Mouse (Mus musculus) retina, postnatal 1 day (tissue): ENCODE results near the gene Tmem59l.
"Not testable (repeated sequence)": the region's sequence is repeated elsewhere in the genome, so short reads cannot be mapped to it uniquely, and the experiment has no call there.

ENCODE experiments used
- DNase-seq: peaks from one replicate; pipeline ENCODE4 v3.0.0-alpha.2; 2012

Tmem59l gene

DNA sequence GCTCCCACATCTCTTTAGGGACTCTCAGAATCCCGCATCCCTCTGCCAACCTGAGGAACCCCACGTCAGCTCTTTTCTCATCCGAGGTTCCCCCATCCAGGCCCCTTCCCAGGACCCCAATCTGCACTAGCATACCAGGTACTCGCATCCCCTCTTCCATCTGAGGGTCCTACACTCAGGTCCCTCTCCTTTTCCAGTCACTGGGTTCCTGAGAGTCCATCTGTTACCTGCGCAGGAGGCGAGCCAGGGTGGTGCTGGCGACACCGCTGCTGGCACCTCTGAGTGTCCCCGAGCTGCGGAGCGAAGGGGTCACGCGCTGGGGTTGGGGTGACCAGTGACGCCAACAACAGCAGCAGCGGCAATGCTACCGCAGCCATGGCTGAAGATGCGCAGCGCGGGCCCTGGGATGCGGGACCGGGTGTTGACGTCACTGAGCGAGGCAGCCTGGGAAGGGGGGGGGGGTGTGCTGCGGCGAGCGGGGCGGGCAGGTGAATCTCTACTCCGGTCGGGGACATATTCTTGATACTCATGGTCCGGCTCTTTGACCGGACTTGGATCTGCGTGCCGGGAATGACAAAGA, at the start of gene Tmem59l:
Gene Tmem59l, minus strand, starts transcription at position 418 of the 580 bp plus-strand sequence.
- peak; percentile 54 for DNase-seq

DNA sequence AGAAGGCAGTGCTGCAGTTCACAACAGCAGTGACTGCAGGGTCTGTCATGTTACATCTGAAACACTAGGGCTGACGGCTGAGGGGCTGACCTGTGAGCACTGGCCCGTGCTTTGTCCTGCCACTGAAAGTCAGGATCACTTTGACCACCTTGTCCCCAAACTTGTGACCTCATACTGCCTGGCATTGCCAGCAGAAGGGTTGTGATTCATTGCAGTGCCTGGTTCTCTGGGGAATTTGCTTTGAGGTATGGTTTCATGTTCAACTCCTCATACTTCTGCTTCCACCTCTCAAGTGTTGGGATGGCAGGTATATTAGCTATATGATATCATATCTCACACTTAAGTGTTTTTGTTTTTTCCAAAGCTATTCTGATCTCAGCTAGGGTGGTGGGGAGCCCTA, 48.5 kb upstream of the Tmem59l start:
- DNase-seq, result no peak

DNA sequence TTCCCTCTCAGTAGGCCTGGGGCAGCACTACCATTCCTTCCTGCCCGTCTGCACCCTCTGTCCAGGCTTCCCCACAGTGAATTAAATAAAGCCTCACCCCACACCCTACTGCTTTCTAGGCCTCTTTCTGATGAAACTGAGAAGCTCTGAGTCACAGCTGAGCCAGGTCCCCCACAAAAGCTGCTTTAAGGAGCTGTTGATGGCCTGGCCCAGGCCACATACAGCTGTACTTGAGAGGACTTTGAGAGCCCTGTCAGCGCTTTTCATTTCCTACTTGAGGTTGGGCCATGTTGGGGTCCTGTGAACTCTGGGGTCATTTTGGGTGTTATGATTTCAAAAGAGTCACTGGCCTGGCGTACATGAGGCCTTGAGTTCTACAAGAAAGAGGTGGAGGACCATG, 48.1 kb upstream of the Tmem59l start:
- no peak for DNase-seq

DNA sequence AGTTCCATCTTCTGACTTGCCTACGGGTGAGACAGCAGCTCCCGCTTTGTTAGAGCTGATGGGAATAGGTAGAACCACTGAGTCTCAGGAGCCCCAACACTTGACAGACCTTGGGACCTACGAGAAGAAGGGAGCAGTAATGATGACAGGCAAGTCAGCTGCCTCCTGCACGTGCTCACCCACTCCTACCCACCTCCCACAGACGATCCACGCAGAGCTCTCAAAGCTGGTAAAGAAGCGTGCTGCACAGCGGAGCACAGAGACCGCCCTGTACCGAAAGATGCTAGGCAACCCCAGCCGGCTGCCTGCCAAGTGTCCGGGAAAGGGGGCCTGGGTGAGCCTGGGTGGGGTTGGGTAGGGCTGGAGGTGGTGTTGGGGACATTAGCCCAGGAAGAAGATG, 47.1 kb upstream of the Tmem59l start:
- no peak for DNase-seq

DNA sequence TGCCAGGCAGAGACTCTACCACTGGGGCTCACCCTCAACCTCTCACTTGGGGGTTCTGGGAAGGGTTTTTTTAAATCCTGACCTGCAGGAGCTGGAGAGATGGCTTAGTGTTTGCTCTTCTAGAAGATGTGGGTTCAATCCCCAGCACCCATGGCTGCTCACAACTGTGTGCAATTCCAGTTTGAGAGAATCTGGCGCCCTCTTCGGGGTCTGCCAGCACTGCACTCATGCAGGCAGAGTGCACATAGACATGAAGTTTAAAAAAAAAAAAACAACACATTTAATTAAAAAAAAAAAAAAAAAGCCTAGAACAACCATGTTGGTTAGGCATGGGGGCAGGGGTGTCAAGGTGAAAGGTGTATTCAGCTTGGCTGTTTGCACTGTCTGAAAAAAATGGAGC, 43.2 kb upstream of the Tmem59l start:
- no peak for DNase-seq

DNA sequence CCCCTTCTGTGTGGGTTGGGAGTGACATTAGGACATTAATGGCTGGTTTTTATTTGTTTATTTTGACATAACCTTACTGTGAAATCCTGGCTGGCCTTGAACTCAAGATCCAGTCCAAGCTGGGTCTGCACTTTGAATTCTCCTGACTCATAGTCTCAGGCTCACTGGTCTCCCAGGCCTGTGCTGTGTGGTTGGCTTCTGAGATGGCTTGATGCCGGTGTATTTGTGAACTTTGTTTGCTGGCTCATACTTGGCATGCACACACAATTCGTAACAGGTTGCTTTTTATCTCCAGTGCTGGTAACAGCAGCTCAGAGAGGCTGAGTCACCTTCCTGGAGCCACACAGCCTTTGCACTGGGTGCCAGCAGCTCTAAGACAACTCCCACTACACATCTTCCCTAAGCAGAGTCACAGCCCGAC, 42.6 kb upstream of the Tmem59l start:
- no peak for DNase-seq

DNA sequence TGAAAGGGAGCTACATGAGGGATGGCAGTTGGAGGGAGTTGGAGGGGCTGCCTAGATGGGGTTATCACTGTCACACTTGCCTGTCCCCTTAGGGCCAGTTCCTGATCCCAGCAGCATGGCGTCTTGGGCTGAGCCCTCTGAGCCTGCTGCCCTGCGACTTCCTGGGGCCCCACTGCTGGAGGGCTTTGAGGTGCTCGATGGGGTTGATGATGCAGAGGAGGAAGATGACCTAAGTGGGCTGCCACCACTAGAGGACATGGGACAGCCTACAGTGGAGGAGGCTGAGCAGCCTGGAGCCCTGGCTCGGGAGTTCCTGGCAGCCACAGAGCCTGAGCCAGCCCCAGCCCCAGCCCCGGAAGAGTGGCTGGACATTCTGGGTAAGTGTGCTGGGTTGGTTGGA, 42.1 kb upstream of the Tmem59l start:
- no peak for DNase-seq

DNA sequence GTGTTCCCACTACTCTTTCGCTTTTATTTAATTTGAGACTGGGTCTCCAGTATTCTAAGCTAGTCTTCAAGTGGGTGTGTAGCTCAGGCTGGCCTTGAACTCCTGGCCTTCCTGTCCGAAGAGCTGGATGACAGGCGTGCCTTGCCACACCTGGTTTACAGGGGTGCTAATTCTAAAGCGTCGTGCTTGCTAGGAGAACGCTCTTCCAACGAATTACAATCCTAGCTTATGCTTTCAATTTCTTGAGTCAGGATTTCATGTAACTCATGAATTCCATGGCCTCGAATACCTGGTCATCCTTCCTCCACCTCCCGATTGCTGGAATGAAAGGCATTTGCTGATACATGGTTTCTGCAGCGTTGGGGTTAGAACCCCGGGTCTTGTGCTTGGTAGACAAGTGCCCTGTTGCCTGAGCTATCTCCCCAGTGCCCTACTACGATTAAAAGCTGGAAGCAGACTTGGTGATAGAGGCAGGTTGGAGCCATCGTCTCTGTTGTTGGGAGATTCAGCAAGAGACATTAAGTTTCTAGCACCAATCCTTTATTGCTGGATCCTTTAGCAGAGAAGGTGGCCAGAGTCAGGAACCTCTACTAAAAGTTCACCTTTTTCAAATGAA, 41.1 kb upstream of the Tmem59l start:
- DNase-seq, result no peak

DNA sequence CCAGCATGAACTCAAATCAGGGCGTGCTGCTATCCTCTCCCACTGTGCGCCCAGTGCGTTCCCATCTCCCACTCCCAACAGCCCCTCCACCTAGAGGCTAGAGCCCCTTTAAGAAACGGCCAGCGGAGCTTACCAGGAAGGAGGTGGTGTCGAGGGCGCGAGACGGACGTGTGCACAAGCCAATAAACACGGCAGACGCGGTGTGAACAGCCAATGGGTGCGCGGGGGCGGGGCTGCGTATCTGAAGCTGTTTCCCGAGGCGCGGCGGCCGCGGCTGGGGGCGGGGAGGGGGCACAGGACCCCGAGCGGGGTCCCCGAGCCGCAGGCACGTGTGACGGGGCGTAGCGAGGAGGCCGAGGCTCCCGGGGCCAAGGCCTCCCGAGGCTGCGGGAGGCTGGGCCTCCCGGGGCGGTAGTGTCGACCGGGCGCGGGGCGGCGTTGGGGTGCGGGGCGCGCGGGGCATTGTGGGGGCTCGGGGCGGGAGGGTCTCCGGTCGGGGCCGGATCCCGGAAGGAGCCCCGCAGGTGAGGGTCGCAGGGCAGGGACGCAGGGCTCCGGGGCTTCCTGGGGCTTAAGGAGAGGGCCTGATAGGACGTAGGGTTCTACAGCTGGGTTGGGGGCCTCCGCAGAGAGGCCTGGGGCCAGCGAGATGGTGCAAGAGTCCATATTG, 40.5 kb upstream of the Tmem59l start, which contains the start of the genes Fkbp8 and Kxd1:
Gene Fkbp8, plus strand, starts transcription at position 213 of the 670 bp plus-strand sequence.
Gene Kxd1, minus strand, starts transcription at position 445 of the 670 bp plus-strand sequence.
- peak; percentile 98 for DNase-seq

DNA sequence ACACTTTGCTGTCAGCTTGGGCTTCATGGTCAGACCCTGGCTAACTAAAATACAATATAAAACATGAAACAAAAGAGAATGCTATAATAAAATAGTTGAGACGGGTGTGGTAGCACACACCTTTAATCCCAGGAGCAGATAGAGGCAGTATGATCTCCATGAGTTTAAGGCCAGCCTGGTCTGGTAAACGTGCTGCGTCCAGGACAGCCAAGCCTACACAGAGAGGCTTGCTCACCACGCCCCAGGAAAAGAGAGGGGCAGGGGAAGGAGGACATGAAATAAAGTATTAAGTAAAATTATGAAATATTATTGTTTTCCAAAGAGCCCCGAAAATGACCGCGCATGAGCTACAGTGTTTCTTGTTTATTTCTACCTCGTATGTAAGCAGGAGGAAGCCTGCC, 40.0 kb upstream of the Tmem59l start:
- no peak for DNase-seq

DNA sequence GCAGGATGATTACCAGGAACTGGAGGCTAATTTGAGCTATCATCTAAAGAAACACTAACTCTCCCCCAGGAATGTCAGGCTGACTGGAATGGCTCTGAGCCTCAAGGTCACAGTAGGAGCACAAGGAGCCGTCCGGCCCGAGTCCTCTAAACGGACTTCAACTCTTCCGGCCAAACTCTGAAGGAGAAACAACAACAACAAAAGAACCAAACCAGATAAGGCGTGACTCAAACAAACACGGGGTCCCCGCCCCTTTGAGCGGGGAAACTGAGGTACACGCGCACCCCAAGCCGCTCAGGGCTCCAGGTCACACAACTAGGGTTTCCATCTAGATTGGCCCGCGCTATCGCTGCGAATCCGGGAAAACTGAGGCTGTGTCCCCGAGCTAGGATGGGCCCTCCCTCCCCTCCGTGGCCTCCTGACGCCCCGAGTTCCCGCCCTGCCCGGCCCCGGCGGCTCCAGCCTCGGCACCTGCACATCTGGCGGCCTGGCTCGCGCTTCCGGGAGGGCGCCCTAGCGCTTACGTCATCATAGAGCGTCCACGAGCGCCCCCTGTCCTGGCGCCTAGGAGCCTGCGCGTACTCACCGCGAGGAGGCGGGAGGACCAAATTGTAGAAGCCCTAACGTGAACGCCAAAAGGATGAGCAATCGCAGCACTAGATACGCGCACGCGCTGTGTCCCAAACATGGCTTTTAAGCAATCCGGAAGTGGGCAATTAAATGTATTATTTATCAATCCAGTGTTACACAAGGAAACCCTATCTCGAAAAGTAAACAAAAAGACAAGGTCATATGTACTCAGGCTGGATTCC, 35.6 kb upstream of the Tmem59l start:
- peak; percentile 98 for DNase-seq

DNA sequence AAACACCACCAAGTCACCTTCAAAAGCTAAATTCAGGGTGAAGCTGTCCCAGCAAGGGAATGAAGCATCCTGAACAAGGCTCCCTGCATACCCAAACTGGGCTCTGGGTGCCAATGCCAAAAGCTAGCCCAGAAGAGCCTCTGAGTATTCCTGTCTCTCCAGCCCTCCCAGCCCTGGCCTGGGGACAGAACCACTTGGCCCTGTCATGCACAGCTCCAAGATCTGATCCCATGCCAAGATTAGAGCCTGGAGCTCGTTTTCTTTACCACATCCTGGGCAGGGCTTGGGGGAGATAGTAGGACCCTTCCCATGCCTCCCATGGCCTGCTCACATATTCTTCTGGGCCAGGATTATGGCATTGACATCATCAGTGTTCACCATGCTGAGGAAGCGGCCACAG, 32.4 kb upstream of the Tmem59l start:
- no peak for DNase-seq

DNA sequence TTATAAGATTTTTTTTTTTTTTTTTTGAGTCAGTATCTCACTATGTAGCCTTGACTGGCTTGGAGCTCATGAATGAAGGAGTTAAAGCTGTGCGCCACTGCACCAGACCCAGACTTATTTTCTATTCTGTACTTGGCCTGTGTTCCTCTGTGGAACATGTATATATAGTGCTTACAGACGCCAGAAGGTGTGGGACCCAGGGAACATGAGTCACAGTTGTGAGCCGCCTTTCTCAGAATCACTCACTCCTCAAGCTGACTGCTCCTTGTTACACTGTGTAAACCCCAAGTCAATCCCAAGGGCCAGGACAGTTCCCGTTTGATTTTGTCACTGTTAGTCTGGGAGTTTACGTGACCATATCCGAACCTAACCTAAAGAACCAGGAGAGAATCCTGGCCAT, 31.9 kb upstream of the Tmem59l start:
- no peak for DNase-seq

DNA sequence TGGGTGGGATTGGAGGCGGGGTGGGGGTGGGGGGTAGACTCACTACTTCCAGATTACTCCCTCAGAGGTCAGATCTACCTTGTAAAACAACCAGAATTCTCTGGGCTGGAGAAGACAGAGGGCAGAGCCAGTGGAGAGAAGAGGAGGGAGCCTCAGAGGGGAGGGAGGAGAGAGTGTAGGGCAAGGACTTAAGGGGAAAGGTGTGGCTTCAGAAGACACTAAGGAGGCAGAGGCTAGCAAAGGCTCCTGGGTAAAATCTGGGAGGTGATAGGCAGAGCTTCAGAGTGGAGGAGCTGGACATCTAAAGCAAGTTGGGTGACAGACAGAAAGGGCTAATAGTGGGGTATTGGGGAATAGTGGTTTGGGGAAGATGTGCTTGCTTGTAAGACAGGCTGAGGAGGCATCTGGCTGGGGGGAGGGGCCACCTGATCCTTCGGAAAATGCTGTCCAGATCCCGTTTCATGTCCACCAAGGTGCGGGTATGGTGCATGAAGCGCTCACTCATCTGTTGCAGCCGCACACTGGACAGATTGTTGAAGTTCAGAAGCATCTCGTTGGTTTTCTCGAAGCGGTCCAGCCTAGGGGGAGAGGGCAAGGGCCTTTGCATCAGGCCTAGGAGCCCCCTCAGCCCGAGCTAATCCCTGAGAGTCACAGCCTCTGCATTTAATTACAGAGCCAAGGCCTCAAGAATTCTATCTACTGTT, 30.9 kb upstream of the Tmem59l start:
- DNase-seq, result no peak

DNA sequence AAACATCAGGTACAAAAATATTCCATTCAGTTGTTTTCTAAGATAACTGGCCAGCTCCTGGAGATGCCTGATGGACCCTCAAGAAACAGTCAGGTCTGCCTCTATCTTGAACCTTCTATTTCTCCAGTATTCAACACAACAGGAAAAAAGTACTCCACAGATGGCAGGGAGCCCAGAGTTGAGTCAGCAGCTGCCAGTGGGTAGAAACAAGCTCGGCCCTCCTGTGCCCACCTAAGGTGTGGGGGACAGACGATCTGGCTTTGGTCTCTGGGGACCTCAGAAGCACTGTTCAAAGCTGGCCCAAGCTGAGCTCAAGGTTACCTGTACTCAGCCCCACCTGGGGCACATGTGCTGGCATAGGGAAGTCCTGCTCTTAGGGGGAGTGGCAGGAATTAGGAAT, 26.3 kb upstream of the Tmem59l start:
- DNase-seq, result no peak

DNA sequence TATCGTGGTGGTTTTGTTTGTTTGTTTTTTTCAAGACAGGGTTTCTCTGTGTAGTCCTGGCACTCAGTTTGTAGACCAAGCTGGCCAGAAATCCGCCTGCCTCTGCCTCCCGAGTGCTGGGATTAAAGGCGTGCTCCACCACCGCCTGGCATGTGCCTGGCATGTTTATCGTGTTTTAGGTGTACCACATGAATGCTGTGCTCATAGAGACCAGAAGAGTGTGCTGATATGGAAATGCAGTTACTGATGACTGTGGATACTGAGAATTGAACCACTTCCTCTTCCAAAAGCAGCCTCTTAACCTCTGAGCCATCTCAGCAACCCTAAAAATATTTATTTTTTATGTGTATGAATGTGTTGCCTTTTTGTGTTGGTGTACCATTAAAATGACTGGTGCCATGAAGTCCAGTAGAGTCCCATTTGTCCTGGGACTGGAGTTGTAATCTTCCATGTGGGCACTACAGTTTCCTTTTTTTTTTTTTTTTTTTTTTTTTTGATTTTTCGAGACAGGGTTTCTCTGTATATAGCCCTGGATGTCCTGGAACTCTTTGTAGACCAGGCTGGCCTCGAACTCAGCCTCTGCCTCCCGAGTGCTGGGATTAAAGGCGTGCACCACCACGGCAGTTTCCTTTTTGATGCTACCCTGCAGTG, 25.2 kb upstream of the Tmem59l start:
- no peak for DNase-seq

DNA sequence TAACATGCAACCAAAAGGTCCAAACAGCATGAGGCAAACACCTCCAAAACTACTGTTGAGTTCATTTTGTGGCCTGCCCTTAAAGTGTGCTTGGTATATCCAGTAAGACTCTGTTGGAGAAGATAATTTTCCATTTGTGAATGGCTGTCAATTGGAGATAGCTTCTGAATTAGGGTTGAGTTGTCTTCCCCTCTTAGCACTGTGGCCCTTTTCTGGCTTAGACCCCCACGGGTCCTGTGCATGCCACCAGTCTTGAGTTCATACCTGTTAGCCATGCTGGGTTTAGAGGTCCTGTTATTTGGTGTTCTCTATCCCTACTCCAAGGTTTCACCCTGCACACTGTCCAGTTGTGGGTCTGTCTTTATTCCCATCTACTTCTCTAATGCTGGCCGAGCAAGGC, 24.6 kb upstream of the Tmem59l start:
- no peak for DNase-seq

DNA sequence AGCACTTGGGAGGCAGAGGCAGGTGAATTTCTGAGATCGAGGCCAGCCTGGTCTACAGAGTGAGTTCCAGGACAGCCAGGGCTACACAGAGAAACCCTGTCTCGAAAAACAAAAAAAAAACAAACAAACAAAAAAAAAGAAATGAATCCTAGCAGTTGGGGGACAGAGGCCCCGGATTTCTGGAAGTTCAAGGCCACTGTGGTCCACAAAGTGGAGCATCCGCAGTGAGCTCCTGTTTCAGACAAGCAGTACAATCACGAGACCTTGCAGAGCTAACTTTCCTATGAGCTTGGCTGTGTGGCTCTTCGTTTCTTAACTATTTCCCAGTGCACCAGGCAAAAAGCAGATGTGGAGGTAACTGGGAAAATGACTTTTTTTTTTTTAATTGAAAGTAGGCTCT, 24.0 kb upstream of the Tmem59l start:
- not testable (repeated sequence) for DNase-seq

DNA sequence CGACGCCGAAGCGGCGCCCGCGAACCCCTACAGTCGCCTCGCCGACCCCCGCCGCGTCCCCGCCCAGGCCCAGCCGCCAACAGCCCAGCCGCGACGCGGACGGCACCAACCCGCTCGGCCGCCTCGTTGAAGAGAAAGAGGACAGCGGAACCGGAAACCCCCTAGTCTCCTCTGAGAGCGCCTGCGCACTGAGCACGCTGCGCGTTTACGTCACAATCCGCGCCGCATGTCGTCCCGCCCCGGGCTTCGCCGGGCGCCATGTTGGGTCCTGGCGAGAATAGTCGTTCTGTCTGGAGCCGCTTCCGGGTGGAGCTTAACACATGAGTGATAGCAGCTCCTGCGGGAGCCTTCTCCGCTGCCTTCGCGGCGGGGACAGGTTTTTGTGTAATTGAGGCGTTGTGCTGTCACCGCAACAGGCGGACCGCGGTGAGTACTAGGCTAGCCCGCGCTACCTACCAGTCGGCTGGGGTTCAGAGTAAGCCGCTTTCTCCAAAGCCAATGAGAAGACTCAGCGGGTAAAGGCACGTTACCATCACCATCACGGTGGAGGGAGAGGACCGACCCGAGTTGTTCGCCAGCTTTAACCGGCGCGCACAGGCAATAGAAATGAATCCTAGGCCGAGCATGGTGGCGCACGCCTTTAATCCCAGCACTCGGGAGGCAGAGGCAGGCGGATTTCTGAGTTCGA, 23.2 kb upstream of the Tmem59l start, which contains the start of gene Uba52:
Gene Uba52, minus strand, starts transcription at position 574 of the 688 bp plus-strand sequence.
- DNase-seq, result peak; percentile 99

DNA sequence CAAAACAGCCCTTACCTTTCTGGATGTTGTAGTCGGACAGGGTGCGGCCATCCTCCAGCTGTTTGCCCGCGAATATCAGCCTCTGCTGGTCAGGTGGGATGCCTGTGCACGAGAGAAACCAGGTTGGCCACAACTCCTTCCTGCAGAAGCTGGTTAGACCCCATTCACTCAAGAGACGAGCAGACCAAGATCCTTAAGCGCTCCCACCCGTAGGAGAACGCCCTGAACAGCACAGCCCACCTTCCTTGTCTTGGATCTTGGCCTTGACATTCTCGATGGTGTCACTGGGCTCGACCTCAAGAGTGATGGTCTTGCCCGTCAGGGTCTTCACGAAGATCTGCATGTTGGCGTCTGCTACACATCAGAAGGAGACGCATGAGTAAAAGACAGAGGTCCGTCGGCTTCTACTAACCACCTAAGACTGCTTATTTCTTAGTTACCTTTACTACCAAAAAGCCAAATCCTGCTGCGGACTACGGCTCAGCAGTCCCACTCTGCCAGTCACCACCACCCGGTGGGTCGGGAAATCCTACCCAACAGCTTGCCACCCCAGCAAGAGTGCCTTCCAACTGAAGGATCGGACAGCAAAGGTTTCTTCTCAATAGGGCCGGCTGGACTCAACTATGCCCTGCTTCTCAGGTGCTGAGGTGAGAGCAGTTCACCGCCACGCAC, 22.3 kb upstream of the Tmem59l start:
- DNase-seq, result no peak

DNA sequence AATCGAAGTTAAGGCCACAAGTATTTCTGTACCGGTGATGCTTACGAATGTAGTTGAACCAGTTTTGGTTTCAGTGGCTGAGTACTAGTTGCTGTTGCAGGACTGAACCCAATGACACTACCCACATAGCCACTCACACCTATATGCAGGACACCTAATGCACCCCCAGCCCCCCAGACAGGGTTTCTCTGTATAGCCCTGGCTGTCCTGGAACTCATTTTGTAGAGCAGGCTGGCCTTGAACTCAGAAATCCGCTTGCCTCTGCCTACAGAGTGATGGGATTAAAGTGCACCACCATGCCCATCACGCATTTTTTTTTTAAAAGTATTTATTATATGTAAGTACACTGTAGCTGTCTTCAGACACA, 19.9 kb upstream of the Tmem59l start:
- DNase-seq, result no peak
